Mouse (Mus musculus) hindbrain, embryonic 15.5 days (tissue): ENCODE data around the gene Rabl3. TPM values are rescaled to one million over a fixed set of nuclear protein-coding genes. Genes with fewer than 3 reads are reported as not detected.
A peak's percentile ranks its signal among the peaks of the same experiment; 100 is the strongest.

ENCODE experiments used
- ATAC-seq: fragments of 200-750 bp; cut with Nextera tagmentation; 2 replicates; pipeline ENCODE4 v1.8.0; 2017; ENCODE audit warnings: low read depth, moderate number of reproducible peaks, moderate TSS enrichment; ENCODE audit not compliant: low FRiP score
- H3K27ac ChIP-seq: fragments of 300-500 bp; sonication (generic); replicated peaks from 2 replicates; pipeline ENCODE4 v1.5.1; 2015; ENCODE audit warnings: mild to moderate bottlenecking, inconsistent platforms
- H3K27me3 ChIP-seq: fragments of 300-500 bp; sonication (generic); 2 replicates; pipeline ENCODE4 v1.6.1; 2015; ENCODE audit warnings: control low read depth, inconsistent platforms
- H3K36me3 ChIP-seq: fragments of 300-500 bp; sonication (generic); 2 replicates; pipeline ENCODE4 v1.6.1; 2015; ENCODE audit warnings: control low read depth, inconsistent platforms
- H3K4me1 ChIP-seq: fragments of 300-500 bp; sonication (generic); replicated peaks from 2 replicates; pipeline ENCODE4 v1.6.1; 2015; ENCODE audit warnings: control low read depth, inconsistent platforms
- H3K4me2 ChIP-seq: fragments of 300-500 bp; sonication (generic); 2 replicates; pipeline ENCODE4 v1.6.1; 2015; ENCODE audit warnings: moderate library complexity, mild to moderate bottlenecking, inconsistent platforms
- H3K4me3 ChIP-seq: fragments of 300-500 bp; sonication (generic); 2 replicates; pipeline ENCODE4 v1.5.1; 2015; ENCODE audit warnings: mild to moderate bottlenecking, inconsistent platforms
- H3K9ac ChIP-seq: fragments of 300-500 bp; sonication (generic); 2 replicates; pipeline ENCODE4 v1.6.1; 2015; ENCODE audit warnings: inconsistent platforms
- H3K9me3 ChIP-seq: fragments of 300-500 bp; sonication (generic); 2 replicates; pipeline ENCODE4 v1.6.1; 2016; ENCODE audit warnings: control low read depth, inconsistent platforms
- WGBS: fragments of 180-500 bp; shearing (Covaris S2); methylation state at CpG from one replicate; pipeline ENCODE4 v1.1.7; 2015; 5-methylcytosine and 5-hydroxymethylcytosine counted together
- polyA plus RNA-seq: library from polyadenylated mRNA; unstranded; fragments of >200 nt; fragmentation: Nextera tagmentation; extraction: Ambion mirVana; gene quantifications from 2 replicates; pipeline ENCODE4 v1.2.1, GENCODE M21; 2015

Rabl3 gene
- polyA plus RNA-seq, 1 experiment from 2014 or later: 16.2 TPM

GRCm38 (mm10) chr16:37579994-37580393 is 40.3 kb downstream of the Rabl3 start, which contains the start of gene Hgd:
Gene Hgd (plus strand): TSS chr16:37580153.
- Histone ChIP-seq H3K9ac (no peak within 1 kb of the TSS), H3K9me3 (no peaks in the 10 kb centered on the region), H3K4me1 (peaks cover 17% of the 10 kb centered on the region), H3K36me3 (no peaks in the 10 kb centered on the region), H3K27me3 (no peaks in the 10 kb centered on the region), H3K27ac (no peak within 1 kb of the TSS), H3K4me3 (no peak within 1 kb of the TSS), H3K4me2 (no peak within 1 kb of the TSS)
- ATAC-seq: no peak
- 82% methylated on average over 4 of the region's 4 CpGs for WGBS

GRCm38 (mm10) chr16:37580651-37581050 is 41.0 kb downstream of the Rabl3 start:
- H3K4me2 ChIP-seq: no peak overlapping the region
- H3K36me3 ChIP-seq: no peaks in the 10 kb centered on the region
- no peak overlapping the region for H3K27ac ChIP-seq
- peaks cover 24% of the 10 kb centered on the region for H3K4me1 ChIP-seq
- no peak for ATAC-seq
- H3K9me3 ChIP-seq: no peaks in the 10 kb centered on the region
- H3K4me3 ChIP-seq: no peak overlapping the region
- no peak overlapping the region for H3K9ac ChIP-seq
- 91% methylated on average over 4 of the region's 4 CpGs for WGBS
- no peaks in the 10 kb centered on the region for H3K27me3 ChIP-seq

GRCm38 (mm10) chr16:37581901-37582300 is 42.2 kb downstream of the Rabl3 start:
- no peaks in the 10 kb centered on the region for H3K9me3 ChIP-seq
- no peak overlapping the region for H3K9ac ChIP-seq
- no peak overlapping the region for H3K4me3 ChIP-seq
- ATAC-seq: no peak
- no peak overlapping the region for H3K4me2 ChIP-seq
- peaks cover 25% of the 10 kb centered on the region for H3K4me1 ChIP-seq
- H3K36me3 ChIP-seq: no peaks in the 10 kb centered on the region
- no peak overlapping the region for H3K27ac ChIP-seq
- 33% methylated on average over 3 of the region's 3 CpGs for WGBS
- H3K27me3 ChIP-seq: no peaks in the 10 kb centered on the region

DNA sequence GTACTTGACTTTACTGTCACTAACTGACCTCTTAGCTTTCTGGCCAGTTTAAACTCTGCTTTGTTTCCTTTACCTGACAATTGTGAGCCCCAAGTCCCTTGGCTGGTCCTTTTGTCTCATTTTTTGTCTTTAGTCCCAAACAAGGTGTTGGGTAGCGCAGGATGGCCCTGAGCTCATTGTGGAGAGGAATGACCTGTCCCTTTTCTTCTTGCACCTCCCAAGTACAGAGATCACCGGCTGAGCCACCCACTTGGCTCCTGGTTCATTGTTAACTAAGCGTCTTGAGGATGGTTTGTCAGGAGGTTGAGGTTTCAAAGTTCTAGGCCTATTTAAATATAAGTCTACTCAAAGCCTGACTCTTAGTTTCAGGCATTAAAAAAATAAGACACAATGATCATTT is 43.6 kb downstream of the Rabl3 start:
- Histone ChIP-seq H3K9ac (no peak overlapping the region), H3K9me3 (no peaks in the 10 kb centered on the region), H3K4me2 (no peak overlapping the region), H3K4me3 (no peak overlapping the region), H3K27ac (no peak overlapping the region), H3K4me1 (peaks cover 25% of the 10 kb centered on the region), H3K36me3 (no peaks in the 10 kb centered on the region), H3K27me3 (no peaks in the 10 kb centered on the region)
- WGBS: 75% methylated on average over 3 of the region's 3 CpGs
- ATAC-seq: no peak

- 22% methylated on average over 6 of the region's 6 CpGs for WGBS
- peak overlapping the region; percentile 21; the same call in 1 of the 2 replicates for H3K4me3 ChIP-seq
- peak overlapping the region; percentile 48 for H3K4me2 ChIP-seq
- peak overlapping the region; percentile 80 for H3K27ac ChIP-seq
- H3K9ac ChIP-seq: no peak overlapping the region
- H3K36me3 ChIP-seq: no peaks in the 10 kb centered on the region
- peaks cover 25% of the 10 kb centered on the region for H3K4me1 ChIP-seq
- H3K9me3 ChIP-seq: no peaks in the 10 kb centered on the region
- ATAC-seq: no peak
- H3K27me3 ChIP-seq: no peaks in the 10 kb centered on the region
Observed at GRCm38 (mm10) chr16:37583801-37584200, 44.1 kb downstream of the Rabl3 start.

GRCm38 (mm10) chr16:37584218-37585035 is 44.7 kb downstream of the Rabl3 start:
- Histone ChIP-seq H3K4me3 (peak overlapping the region; percentile 21), H3K9ac (peak overlapping the region; percentile 8), H3K27me3 (no peaks in the 10 kb centered on the region), H3K4me1 (peaks cover 25% of the 10 kb centered on the region), H3K9me3 (no peaks in the 10 kb centered on the region), H3K36me3 (no peaks in the 10 kb centered on the region), H3K27ac (peak overlapping the region; percentile 80), H3K4me2 (peak overlapping the region; percentile 48)
- WGBS: 1% methylated on average over 25 of the region's 25 CpGs
- peak; percentile 80 for ATAC-seq

DNA sequence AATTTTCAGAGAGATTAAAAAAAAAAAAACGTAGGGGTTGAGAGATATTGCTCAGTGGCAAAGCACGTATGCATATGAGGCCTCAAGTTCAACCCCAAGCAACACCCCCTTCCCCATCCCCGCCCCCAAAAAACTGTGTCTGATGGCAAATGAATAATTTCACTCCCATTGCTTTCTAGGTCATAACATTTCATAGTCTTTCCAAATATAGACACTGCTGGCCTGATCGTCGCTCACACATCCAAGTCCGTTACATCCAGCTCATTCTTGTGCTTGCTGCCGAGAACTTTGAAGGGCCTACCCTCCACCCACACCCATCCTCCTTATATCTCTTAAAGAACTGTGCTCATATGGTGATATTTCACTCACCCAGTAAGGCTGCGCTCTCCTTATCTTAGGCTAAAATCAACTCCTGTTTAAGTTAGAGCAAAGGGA is 45.5 kb downstream of the Rabl3 start:
- WGBS: 47% methylated on average over 8 of the region's 8 CpGs
- Histone ChIP-seq H3K4me3 (no peak overlapping the region), H3K4me1 (peaks cover 25% of the 10 kb centered on the region), H3K27me3 (no peaks in the 10 kb centered on the region), H3K9ac (no peak overlapping the region), H3K9me3 (no peaks in the 10 kb centered on the region), H3K27ac (peak overlapping the region; percentile 80), H3K4me2 (peak overlapping the region; percentile 48), H3K36me3 (no peaks in the 10 kb centered on the region)
- ATAC-seq: peak; percentile 28; the same call in 1 of the 2 replicates

GRCm38 (mm10) chr16:37590921-37591320 is 51.2 kb downstream of the Rabl3 start:
- Histone ChIP-seq H3K4me2 (no peak overlapping the region), H3K36me3 (no peaks in the 10 kb centered on the region), H3K27ac (no peak overlapping the region), H3K27me3 (no peaks in the 10 kb centered on the region), H3K4me1 (peaks cover 14% of the 10 kb centered on the region; the same call in 1 of the 2 replicates), H3K9ac (no peak overlapping the region), H3K9me3 (no peaks in the 10 kb centered on the region), H3K4me3 (no peak overlapping the region)
- WGBS: 65% methylated on average over 3 of the region's 3 CpGs
- peak; percentile 60; the same call in 1 of the 2 replicates for ATAC-seq

- no peak overlapping the region for H3K4me3 ChIP-seq
- H3K27me3 ChIP-seq: no peaks in the 10 kb centered on the region
- 90% methylated on average over 8 of the region's 8 CpGs for WGBS
- ATAC-seq: no peak
- peaks cover 14% of the 10 kb centered on the region; the same call in 1 of the 2 replicates for H3K4me1 ChIP-seq
- H3K4me2 ChIP-seq: no peak overlapping the region
- no peaks in the 10 kb centered on the region for H3K36me3 ChIP-seq
- no peak overlapping the region for H3K9ac ChIP-seq
- H3K9me3 ChIP-seq: no peaks in the 10 kb centered on the region
- H3K27ac ChIP-seq: no peak overlapping the region
Observed at GRCm38 (mm10) chr16:37591551-37591950, 51.9 kb downstream of the Rabl3 start.

DNA sequence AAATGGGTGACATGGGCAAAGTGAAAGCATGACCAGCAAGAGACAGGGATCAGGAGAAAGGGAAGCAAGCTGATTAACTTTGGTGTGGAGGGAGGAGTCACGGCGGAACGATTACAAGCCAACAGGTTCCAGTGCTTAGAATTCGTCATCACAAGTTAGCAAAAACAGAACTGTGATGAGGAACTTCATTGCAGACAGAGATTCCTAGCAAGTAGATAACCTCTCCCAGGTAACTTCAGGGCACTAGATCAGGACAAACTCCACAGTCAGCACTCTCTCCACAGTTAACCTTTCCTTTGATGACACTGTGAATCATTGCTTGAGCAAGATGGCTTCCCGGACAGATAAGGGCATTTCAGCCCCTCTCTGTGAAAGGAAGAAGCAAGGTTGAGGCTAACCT is 57.7 kb downstream of the Rabl3 start:
- WGBS: 77% methylated on average over 5 of the region's 5 CpGs
- Histone ChIP-seq H3K27ac (no peak overlapping the region), H3K4me2 (no peak overlapping the region), H3K9ac (no peak overlapping the region), H3K36me3 (no peaks in the 10 kb centered on the region), H3K4me1 (no peaks in the 10 kb centered on the region), H3K9me3 (no peaks in the 10 kb centered on the region), H3K4me3 (no peak overlapping the region), H3K27me3 (no peaks in the 10 kb centered on the region)
- no peak for ATAC-seq

- no peaks in the 10 kb centered on the region for H3K4me1 ChIP-seq
- ATAC-seq: no peak
- no peak overlapping the region for H3K27ac ChIP-seq
- H3K27me3 ChIP-seq: no peaks in the 10 kb centered on the region
- H3K9me3 ChIP-seq: no peaks in the 10 kb centered on the region
- WGBS: 90% methylated on average over 7 of the region's 7 CpGs
- no peak overlapping the region for H3K9ac ChIP-seq
- H3K4me3 ChIP-seq: no peak overlapping the region
- no peaks in the 10 kb centered on the region for H3K36me3 ChIP-seq
- H3K4me2 ChIP-seq: no peak overlapping the region
Observed at GRCm38 (mm10) chr16:37598463-37598862, 58.8 kb downstream of the Rabl3 start.

DNA sequence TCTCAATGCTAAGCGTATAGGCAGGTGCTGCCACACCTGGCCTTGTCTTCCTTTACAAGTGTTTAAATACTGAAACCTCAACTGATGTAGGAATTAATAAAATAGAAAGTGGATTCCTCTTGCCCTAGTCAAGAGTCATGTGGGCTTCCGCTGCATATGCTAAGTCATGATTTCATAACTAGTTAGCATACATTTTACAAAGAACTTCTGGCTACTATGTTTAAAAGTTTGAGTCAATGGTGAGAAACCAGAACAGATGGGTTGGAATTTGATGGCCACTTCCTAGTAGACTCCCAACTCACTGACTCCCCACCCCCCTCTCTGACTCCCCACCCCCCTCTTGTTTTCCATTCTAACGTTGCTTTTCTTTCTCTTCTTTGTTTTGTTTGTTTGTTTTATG is 59.6 kb downstream of the Rabl3 start:
- ATAC-seq: no peak

More for the DNA sequence above, 59.6 kb downstream of the Rabl3 start:
- Histone ChIP-seq H3K4me2 (no peak overlapping the region), H3K27me3 (no peaks in the 10 kb centered on the region), H3K9me3 (no peaks in the 10 kb centered on the region), H3K4me1 (no peaks in the 10 kb centered on the region), H3K4me3 (no peak overlapping the region), H3K9ac (no peak overlapping the region), H3K27ac (no peak overlapping the region), H3K36me3 (no peaks in the 10 kb centered on the region)
- WGBS: 79% methylated on average over 3 of the region's 3 CpGs
